ENCODE assay signal across 8 mouse cellular contexts in genomic region chr3:40799530-40800372, GRCm38 (mm10). TPM values are rescaled to one million over a fixed set of nuclear protein-coding genes. Genes with fewer than 3 reads are reported as not detected.
DNase-seq lines count a peak whose midpoint lies in the region; ATAC-seq and TF ChIP-seq lines count a peak whose summit lies in the region.

Gene Plk4 (plus strand): TSS chr3:40800019.

- 2% methylated on average over 66 of the region's 66 CpGs for WGBS in hindbrain, postnatal 0 days

- peak; percentile 96 for DNase-seq in ZHBTc4 (ENCODE audit: low read depth, low spot score)
- DNase-seq in gastrocnemius, adult 2 months, result peak; percentile 98
- DNase-seq in hindbrain, postnatal 0 days (ENCODE audit: low spot score), result peak; percentile 99
- peak; percentile 95 to 96 for DNase-seq in left cerebral cortex, adult 2 months (ENCODE audit: extremely low spot score in 1 of 2, low spot score in 2 of 2)
- peak; percentile 97 for DNase-seq in right cerebral cortex, adult 2 months (ENCODE audit: low spot score in 2 of 2)
- DNase-seq in urinary bladder, postnatal 14 days (ENCODE audit: low spot score), result peak; percentile 98

- H3K4me2 ChIP-seq in hindbrain, postnatal 0 days (ENCODE audit: low read depth, low read length), result peak within 1 kb of the TSS; percentile 88

- peak; percentile 79 for ATAC-seq in common myeloid progenitor, adult 5-6 weeks (replicated peaks; ENCODE audit: low read depth, poor library complexity, severe bottlenecking)
- peak; percentile 97 for ATAC-seq in hindbrain, postnatal 0 days
- ATAC-seq in megakaryocyte, adult 5-6 weeks (ENCODE audit: poor library complexity, severe bottlenecking), result peak; percentile 81

- no peak for TF ChIP-seq CTCF in gastrocnemius, adult 2 months (IDR thresholded peaks at IDR 0.05)
- TF ChIP-seq CTCF in hindbrain, postnatal 0 days (IDR thresholded peaks at IDR 0.05; ENCODE audit: low read depth), result no peak
- no peak; the same call in 1 of the 2 replicates for TF ChIP-seq CTCF in left cerebral cortex, adult 2 months (IDR thresholded peaks at IDR 0.05)

- H3K4me1 ChIP-seq in hindbrain, postnatal 0 days (ENCODE audit: insufficient read depth, low read length), result no peaks in the 10 kb centered on the region; the same call in 1 of the 2 replicates

- H3K27me3 ChIP-seq in hindbrain, postnatal 0 days (ENCODE audit: insufficient read depth, low read length), result no peaks in the 10 kb centered on the region

- no peaks in the 10 kb centered on the region for H3K9me3 ChIP-seq in hindbrain, postnatal 0 days (ENCODE audit: low read length)

- intact Hi-C loops in gastrocnemius, adult 2 months (cut with DNase I), result loop anchor here (2.0 to 5.0 kb wide), 2 partner anchors 47 to 52 kb away; partner anchors contain the start of genes Abhd18 and Mfsd8
- intact Hi-C loops in left cerebral cortex, adult 2 months (cut with DNase I), result loop anchor here (5.0 kb wide), 1 partner anchor 277 kb away; no protein-coding TSS in a partner anchor

- no peaks in the 10 kb centered on the region; the same call in 1 of the 2 replicates for H3K36me3 ChIP-seq in hindbrain, postnatal 0 days (ENCODE audit: insufficient read depth, low read length)

- H3K9ac ChIP-seq in hindbrain, postnatal 0 days (replicated peaks; ENCODE audit: low read length), result peak within 1 kb of the TSS; percentile 73

- H3K4me3 ChIP-seq in gastrocnemius, adult 2 months, result peak within 1 kb of the TSS; percentile 95
- H3K4me3 ChIP-seq in hindbrain, postnatal 0 days (ENCODE audit: low read length), result peak within 1 kb of the TSS; percentile 97
- H3K4me3 ChIP-seq in left cerebral cortex, adult 2 months, result peak within 1 kb of the TSS; percentile 93

- H3K27ac ChIP-seq in gastrocnemius, adult 2 months, result peak within 1 kb of the TSS; percentile 89
- H3K27ac ChIP-seq in hindbrain, postnatal 0 days, result peak within 1 kb of the TSS; percentile 62; the same call in 1 of the 2 replicates
- H3K27ac ChIP-seq in left cerebral cortex, adult 2 months, result peak within 1 kb of the TSS; percentile 72

RNA-seq across cellular contexts. Expression of gene Plk4, which starts in this region (rescaled TPM):
- total RNA-seq in common myeloid progenitor, adult 5-6 weeks (2017), result 84.9 and 96.4 TPM in 2 replicates
- 1 to 10 TPM in 1 of 2 experiments, under 1 TPM in 1; 0.66 to 1.7 TPM for total RNA-seq in gastrocnemius, adult 2 months (2021)
- 9.3 and 14.0 TPM in 2 replicates for total RNA-seq in hindbrain, postnatal 0 days (2014; rRNA removed)
- polyA plus RNA-seq in hindbrain, postnatal 0 days (2015; fragmentation: Nextera tagmentation; extraction: Ambion mirVana), result 13.8 and 14.1 TPM in 2 replicates
- 1 to 10 TPM; 3.5 to 4.2 TPM for total RNA-seq in left cerebral cortex, adult 2 months (2021)
- total RNA-seq in megakaryocyte, adult 5-6 weeks (2015), result 63.2 and 77.6 TPM in 2 replicates
- 67.1 and 93.7 TPM in 2 replicates for total RNA-seq in megakaryocyte, adult 5-6 weeks (2017)

Comparison
In these comparisons a context has a peak if more than half of its experiments do, and no peak if none do; other contexts are left out.
1. Peak in every context shown above with its lines: DNase-seq, ATAC-seq, H3K4me3 ChIP-seq and H3K27ac ChIP-seq.